Mouse (Mus musculus): Measurements from ENCODE around the gene Ppp3r2. TPM values are rescaled to one million over a fixed set of nuclear protein-coding genes. Genes with fewer than 3 reads are reported as not detected.

Gene Ppp3r2
- total and polyA plus RNA-seq, 2 experiments from 2014 or later: 0.19 to 0.90 TPM

DNA sequence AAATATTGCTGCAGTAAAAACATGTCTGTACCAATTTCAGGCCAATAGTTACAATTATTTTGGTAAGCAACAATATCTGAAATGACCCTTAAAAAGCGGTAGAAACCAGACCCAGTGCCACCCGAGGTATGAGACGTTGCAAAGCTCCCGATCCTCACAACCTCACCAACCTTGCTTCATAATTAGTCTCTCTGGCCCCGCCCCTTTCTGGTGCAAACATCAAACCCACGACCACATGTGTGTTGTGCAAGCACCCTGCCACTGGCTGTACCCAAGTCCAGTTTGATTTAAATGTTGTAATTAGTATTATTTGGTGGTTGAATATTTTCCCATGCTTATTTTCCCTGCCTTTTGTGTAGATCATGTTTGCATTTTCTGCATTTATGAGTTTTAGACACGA lies 5.0 kb downstream of the Ppp3r2 start:
- Histone ChIP-seq H3K4me2 (ENCODE audit: low read depth) (no peak overlapping the region), H3K9me3 (ENCODE audit: low read length) (no peaks in the 10 kb centered on the region), H3K27ac (ENCODE audit: low read depth, low read length) (no peak overlapping the region), H3K4me3 (ENCODE audit: low read depth, low read length) (no peak overlapping the region), H3K36me3 (ENCODE audit: insufficient read depth) (no peaks in the 10 kb centered on the region), H3K27me3 (ENCODE audit: insufficient read depth, low read length) (no peaks in the 10 kb centered on the region), H3K9ac (no peak overlapping the region), H3K4me1 (ENCODE audit: insufficient read depth) (no peaks in the 10 kb centered on the region)
- no peak for TF ChIP-seq CTCF (IDR thresholded peaks at IDR 0.05; ENCODE audit: low read depth)
- no peak for ATAC-seq
- WGBS: 68% methylated on average over 7 of the region's 7 CpGs
- no peak for DNase-seq

DNA sequence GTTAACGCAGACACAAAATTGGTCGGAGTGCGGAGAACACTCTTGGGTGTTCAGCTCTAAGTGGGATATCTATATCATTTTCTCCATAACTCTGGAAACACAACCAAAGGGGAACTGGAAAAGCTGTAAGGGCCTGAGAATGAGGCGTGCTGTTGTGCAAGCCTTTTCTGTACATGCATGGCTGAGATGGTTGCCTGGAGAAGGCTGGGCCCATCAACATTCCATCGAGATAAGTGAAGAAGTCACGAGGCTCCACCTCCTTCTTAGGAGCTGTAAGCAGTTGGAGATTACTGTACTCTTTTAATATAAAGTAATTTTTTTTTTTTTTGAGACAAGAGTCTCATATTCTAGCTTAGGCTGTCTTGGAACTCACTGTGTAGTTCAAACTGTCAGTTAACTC lies 5.8 kb downstream of the Ppp3r2 start:
- no peaks in the 10 kb centered on the region for H3K27me3 ChIP-seq (ENCODE audit: insufficient read depth, low read length)
- no peak for ATAC-seq
- no peaks in the 10 kb centered on the region for H3K4me1 ChIP-seq (ENCODE audit: insufficient read depth)
- H3K36me3 ChIP-seq (ENCODE audit: insufficient read depth): no peaks in the 10 kb centered on the region
- H3K4me2 ChIP-seq (ENCODE audit: low read depth): no peak overlapping the region
- no peaks in the 10 kb centered on the region for H3K9me3 ChIP-seq (ENCODE audit: low read length)
- WGBS: 92% methylated on average over 6 of the region's 6 CpGs
- DNase-seq: no peak
- no peak for TF ChIP-seq CTCF (IDR thresholded peaks at IDR 0.05; ENCODE audit: low read depth)
- no peak overlapping the region for H3K4me3 ChIP-seq (ENCODE audit: low read depth, low read length)
- H3K9ac ChIP-seq: no peak overlapping the region
- H3K27ac ChIP-seq (ENCODE audit: low read depth, low read length): no peak overlapping the region

DNA sequence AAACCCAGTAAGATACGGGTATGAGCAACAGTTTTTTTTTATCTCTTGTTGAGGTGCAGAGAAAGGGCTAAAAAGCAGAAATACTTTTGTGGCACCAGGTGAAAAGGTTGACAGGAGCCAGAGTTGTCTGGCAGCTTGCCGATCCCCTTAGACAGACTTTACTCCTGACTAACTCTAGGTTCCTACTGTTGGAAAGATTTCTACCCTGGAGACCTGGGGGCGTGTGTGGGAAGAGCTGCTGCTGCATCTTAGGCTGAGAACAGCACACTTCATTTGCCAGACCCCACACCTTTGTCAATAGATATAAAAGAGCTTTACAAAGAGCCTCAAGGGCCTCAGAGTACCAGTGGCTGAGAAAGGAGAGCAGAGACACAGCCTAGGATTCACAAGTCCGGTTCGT lies 17.0 kb downstream of the Ppp3r2 start:
- Histone ChIP-seq H3K36me3 (ENCODE audit: insufficient read depth) (peaks cover 7% of the 10 kb centered on the region), H3K27ac (ENCODE audit: low read depth, low read length) (no peak overlapping the region), H3K9me3 (ENCODE audit: low read length) (no peaks in the 10 kb centered on the region), H3K4me2 (ENCODE audit: low read depth) (no peak overlapping the region), H3K4me3 (ENCODE audit: low read depth, low read length) (no peak overlapping the region), H3K9ac (no peak overlapping the region), H3K27me3 (ENCODE audit: insufficient read depth, low read length) (no peaks in the 10 kb centered on the region), H3K4me1 (ENCODE audit: insufficient read depth) (no peaks in the 10 kb centered on the region)
- no peak for DNase-seq
- WGBS: 82% methylated on average over 5 of the region's 5 CpGs
- ATAC-seq: no peak
- no peak for TF ChIP-seq CTCF (IDR thresholded peaks at IDR 0.05; ENCODE audit: low read depth)

DNA sequence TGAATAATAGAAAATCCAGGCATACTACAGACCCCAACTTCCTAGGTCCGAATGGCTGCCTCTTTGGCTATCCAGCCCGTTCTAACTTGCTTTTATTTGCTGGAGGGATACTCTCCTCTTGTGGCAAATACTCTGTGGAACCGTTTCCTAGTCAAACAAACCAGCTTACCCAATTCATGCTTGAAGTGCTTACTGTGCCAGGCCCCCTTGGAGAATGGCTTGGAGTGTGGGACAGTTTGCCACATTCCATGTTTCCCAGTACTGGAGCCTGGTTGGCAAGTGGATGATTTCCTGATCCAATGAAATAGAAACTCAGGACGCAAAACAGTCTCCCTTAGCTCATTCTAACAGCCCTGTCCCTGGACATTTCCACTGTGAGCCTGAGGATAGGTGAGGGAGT lies 19.6 kb downstream of the Ppp3r2 start:
- no peaks in the 10 kb centered on the region for H3K4me1 ChIP-seq (ENCODE audit: insufficient read depth)
- H3K36me3 ChIP-seq (ENCODE audit: insufficient read depth): peaks cover 21% of the 10 kb centered on the region
- 91% methylated on average over 4 of the region's 4 CpGs for WGBS
- no peak overlapping the region for H3K9ac ChIP-seq
- no peak overlapping the region for H3K4me3 ChIP-seq (ENCODE audit: low read depth, low read length)
- TF ChIP-seq CTCF (IDR thresholded peaks at IDR 0.05; ENCODE audit: low read depth): no peak
- no peaks in the 10 kb centered on the region for H3K9me3 ChIP-seq (ENCODE audit: low read length)
- H3K27ac ChIP-seq (ENCODE audit: low read depth, low read length): no peak overlapping the region
- H3K27me3 ChIP-seq (ENCODE audit: insufficient read depth, low read length): no peaks in the 10 kb centered on the region
- H3K4me2 ChIP-seq (ENCODE audit: low read depth): no peak overlapping the region
- no peak for ATAC-seq
- no peak for DNase-seq

DNA sequence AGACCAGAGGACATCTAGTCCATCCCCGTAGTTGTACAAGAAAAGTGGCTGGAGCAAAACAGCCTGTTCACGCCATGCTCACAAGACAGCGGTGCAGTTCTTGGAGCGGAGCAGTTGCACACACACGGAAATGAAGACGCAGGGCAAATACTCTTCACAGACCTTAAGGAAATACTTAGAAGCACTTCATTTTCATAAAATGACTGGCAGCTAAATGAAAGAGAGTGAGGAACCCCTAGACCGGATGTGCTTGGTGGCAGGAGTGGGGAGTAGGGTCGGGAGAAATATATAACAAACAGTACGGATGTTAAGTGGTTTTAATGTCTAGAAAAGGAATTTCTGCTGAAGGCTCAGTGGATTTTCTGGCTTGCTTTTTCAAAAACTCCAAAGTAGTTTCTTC lies 20.2 kb downstream of the Ppp3r2 start:
- H3K4me1 ChIP-seq (ENCODE audit: insufficient read depth): no peaks in the 10 kb centered on the region
- no peak for DNase-seq
- no peak overlapping the region for H3K27ac ChIP-seq (ENCODE audit: low read depth, low read length)
- H3K36me3 ChIP-seq (ENCODE audit: insufficient read depth): peaks cover 23% of the 10 kb centered on the region
- no peak for ATAC-seq
- H3K4me2 ChIP-seq (ENCODE audit: low read depth): no peak overlapping the region
- H3K27me3 ChIP-seq (ENCODE audit: insufficient read depth, low read length): no peaks in the 10 kb centered on the region
- H3K9ac ChIP-seq: no peak overlapping the region
- WGBS: 95% methylated on average over 9 of the region's 9 CpGs
- no peak for TF ChIP-seq CTCF (IDR thresholded peaks at IDR 0.05; ENCODE audit: low read depth)
- no peak overlapping the region for H3K4me3 ChIP-seq (ENCODE audit: low read depth, low read length)
- no peaks in the 10 kb centered on the region for H3K9me3 ChIP-seq (ENCODE audit: low read length)

DNA sequence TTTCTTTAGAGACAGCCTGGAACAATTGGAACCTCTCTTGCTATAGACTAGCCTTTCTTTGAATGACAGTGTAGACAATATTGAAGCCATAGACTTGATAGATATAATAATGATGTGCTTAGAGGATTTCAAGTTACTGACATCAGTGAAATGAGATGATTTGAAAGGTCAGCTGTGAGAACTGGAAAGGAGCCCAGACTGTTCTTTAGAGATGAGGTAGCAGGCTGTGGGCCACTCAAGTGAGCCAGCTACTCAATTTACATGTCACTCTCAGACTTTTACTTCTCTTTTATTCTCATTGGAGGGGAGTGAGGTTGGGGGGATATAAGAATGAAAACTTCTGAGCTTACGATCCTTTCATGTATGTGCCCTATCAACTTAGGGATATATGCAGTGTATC lies 22.4 kb downstream of the Ppp3r2 start:
- H3K9ac ChIP-seq: no peak overlapping the region
- no peaks in the 10 kb centered on the region for H3K27me3 ChIP-seq (ENCODE audit: insufficient read depth, low read length)
- no peak overlapping the region for H3K4me3 ChIP-seq (ENCODE audit: low read depth, low read length)
- H3K4me2 ChIP-seq (ENCODE audit: low read depth): no peak overlapping the region
- no peaks in the 10 kb centered on the region for H3K9me3 ChIP-seq (ENCODE audit: low read length)
- 43% methylated on average over 1 of the region's 1 CpGs for WGBS
- DNase-seq (no peak), ATAC-seq (no peak)
- TF ChIP-seq CTCF (IDR thresholded peaks at IDR 0.05; ENCODE audit: low read depth): no peak
- no peak overlapping the region for H3K27ac ChIP-seq (ENCODE audit: low read depth, low read length)
- no peaks in the 10 kb centered on the region for H3K4me1 ChIP-seq (ENCODE audit: insufficient read depth)
- peaks cover 36% of the 10 kb centered on the region for H3K36me3 ChIP-seq (ENCODE audit: insufficient read depth)

DNA sequence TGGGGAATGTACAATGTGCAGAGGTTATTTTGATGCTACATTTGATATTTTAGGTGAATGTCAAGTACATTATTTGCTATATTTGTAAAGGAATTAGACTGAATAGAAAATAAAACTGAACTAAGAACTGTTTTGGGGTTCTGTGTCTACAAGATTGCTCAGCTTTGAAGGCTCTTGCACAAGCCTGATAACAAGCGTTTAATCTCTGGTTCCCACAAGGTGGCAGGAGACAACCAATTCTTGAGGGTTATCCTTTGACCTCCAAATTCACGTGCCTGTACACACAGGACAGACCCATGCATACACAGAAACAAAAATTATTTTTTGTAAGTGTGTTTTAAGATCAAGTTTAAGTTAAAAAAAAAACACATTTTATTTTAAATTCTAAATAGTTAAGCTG lies 41.9 kb downstream of the Ppp3r2 start:
- Histone ChIP-seq H3K4me3 (ENCODE audit: low read depth, low read length) (no peak overlapping the region), H3K9ac (no peak overlapping the region), H3K4me1 (ENCODE audit: insufficient read depth) (no peaks in the 10 kb centered on the region), H3K27me3 (ENCODE audit: insufficient read depth, low read length) (no peaks in the 10 kb centered on the region), H3K4me2 (ENCODE audit: low read depth) (no peak overlapping the region), H3K9me3 (ENCODE audit: low read length) (no peaks in the 10 kb centered on the region), H3K27ac (ENCODE audit: low read depth, low read length) (no peak overlapping the region), H3K36me3 (ENCODE audit: insufficient read depth) (peaks cover 63% of the 10 kb centered on the region)
- no peak for DNase-seq
- 67% methylated on average over 2 of the region's 2 CpGs for WGBS
- no peak for ATAC-seq
- no peak for TF ChIP-seq CTCF (IDR thresholded peaks at IDR 0.05; ENCODE audit: low read depth)

DNA sequence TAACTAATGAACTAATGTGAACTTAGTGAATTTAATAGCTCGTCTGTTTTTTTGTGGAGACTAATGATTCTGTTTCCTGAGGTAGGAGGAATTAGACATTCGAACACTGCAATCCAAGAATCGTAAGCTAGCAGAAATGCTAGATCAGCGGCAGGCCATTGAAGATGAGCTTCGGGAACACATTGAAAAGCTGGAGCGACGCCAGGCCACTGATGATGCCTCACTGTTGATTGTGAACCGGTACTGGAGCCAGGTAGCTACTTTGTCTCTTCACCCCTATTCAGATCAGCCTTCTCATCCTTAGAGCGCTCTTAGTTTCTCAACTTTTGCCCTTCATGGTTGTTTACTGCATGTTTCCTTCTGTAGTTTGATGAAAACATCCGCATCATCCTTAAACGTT lies 44.0 kb downstream of the Ppp3r2 start:
- no peak for DNase-seq
- Histone ChIP-seq H3K27me3 (ENCODE audit: insufficient read depth, low read length) (no peaks in the 10 kb centered on the region), H3K4me1 (ENCODE audit: insufficient read depth) (no peaks in the 10 kb centered on the region; the same call in 1 of the 2 replicates), H3K4me3 (ENCODE audit: low read depth, low read length) (no peak overlapping the region), H3K9me3 (ENCODE audit: low read length) (no peaks in the 10 kb centered on the region), H3K4me2 (ENCODE audit: low read depth) (no peak overlapping the region), H3K36me3 (ENCODE audit: insufficient read depth) (peaks cover 54% of the 10 kb centered on the region), H3K27ac (ENCODE audit: low read depth, low read length) (no peak overlapping the region), H3K9ac (no peak overlapping the region)
- WGBS: 87% methylated on average over 11 of the region's 11 CpGs
- no peak for ATAC-seq
- TF ChIP-seq CTCF (IDR thresholded peaks at IDR 0.05; ENCODE audit: low read depth): no peak
